Mouse (Mus musculus) CD8-positive naive resting alpha-beta T cell, adult 2 months (primary cell): ENCODE results near the gene Rbm7.
"Not testable (repeated sequence)": the region's sequence is repeated elsewhere in the genome, so short reads cannot be mapped to it uniquely, and the experiment has no call there.

Experiments used
- DNase-seq, 2 experiments: peaks; one replicate each; pipeline ENCODE4 v3.0.0; 2022; ENCODE audit warnings: low read depth in 2 of 2, low spot score in 2 of 2

The Rbm7 gene

GRCm38 (mm10) chr9:48494817-48495547, at the start of gene Rbm7, which contains the start of gene Gm5617:
Rbm7 (minus strand) TSS chr9:48495299.
Gm5617 (plus strand) TSS chr9:48495442.
- peak; percentile 89 to 92 for DNase-seq

GRCm38 (mm10) chr9:48538688-48539087, 43.6 kb upstream of the Rbm7 start:
- DNase-seq = peak; percentile 19 to 35

GRCm38 (mm10) chr9:48538044-48538645, 43.0 kb upstream of the Rbm7 start:
- peak; percentile 47 to 50 for DNase-seq

- not testable (repeated sequence) for DNase-seq
Measured at GRCm38 (mm10) chr9:48537616-48538015, 42.5 kb upstream of the Rbm7 start.

GRCm38 (mm10) chr9:48536414-48536813, 41.3 kb upstream of the Rbm7 start:
- DNase-seq = no peak

- DNase-seq = no peak
Measured at GRCm38 (mm10) chr9:48532730-48533129, 37.6 kb upstream of the Rbm7 start.

- no peak for DNase-seq
Measured at GRCm38 (mm10) chr9:48532203-48532602, 37.1 kb upstream of the Rbm7 start.

- no peak for DNase-seq
Measured at GRCm38 (mm10) chr9:48531294-48531693, 36.2 kb upstream of the Rbm7 start.

- no peak for DNase-seq
Measured at GRCm38 (mm10) chr9:48526520-48526919, 31.4 kb upstream of the Rbm7 start.

GRCm38 (mm10) chr9:48525566-48525965, 30.5 kb upstream of the Rbm7 start:
- DNase-seq = peak in 1 of 2 experiments; percentile 24

GRCm38 (mm10) chr9:48520405-48520804, 25.3 kb upstream of the Rbm7 start:
- not testable (repeated sequence) for DNase-seq

- no peak for DNase-seq
Measured at GRCm38 (mm10) chr9:48517372-48518130, 22.5 kb upstream of the Rbm7 start.

- DNase-seq = no peak
Measured at GRCm38 (mm10) chr9:48516615-48517371, 21.7 kb upstream of the Rbm7 start.

GRCm38 (mm10) chr9:48515332-48515731, 20.2 kb upstream of the Rbm7 start:
- no peak for DNase-seq

- DNase-seq = no peak
Measured at GRCm38 (mm10) chr9:48510134-48510533, 15.0 kb upstream of the Rbm7 start.

- DNase-seq = no peak
Measured at GRCm38 (mm10) chr9:48504741-48505365, 9.8 kb upstream of the Rbm7 start.

GRCm38 (mm10) chr9:48503001-48503400, 7.9 kb upstream of the Rbm7 start:
- DNase-seq = no peak

- no peak for DNase-seq
Measured at GRCm38 (mm10) chr9:48501192-48501591, 6.1 kb upstream of the Rbm7 start.

GRCm38 (mm10) chr9:48495548-48495932, 441 bp upstream of the Rbm7 start:
- no peak for DNase-seq

GRCm38 (mm10) chr9:48481214-48482134, 13.6 kb downstream of the Rbm7 start:
- no peak for DNase-seq
